Mouse (Mus musculus) monocyte, adult 5-6 weeks (primary cell): Measurements from ENCODE around the gene Cdcp2. TPM values are rescaled to one million over a fixed set of nuclear protein-coding genes. Genes with fewer than 3 reads are reported as not detected.

Source experiments
- ATAC-seq: fragments of 153-309, 156-312 bp; replicated peaks from 2 replicates; pipeline ENCODE4 v1.8.0; 2017; ENCODE audit warnings: mild to moderate bottlenecking; ENCODE audit not compliant: low TSS enrichment, insufficient number of reproducible peaks, severe bottlenecking, poor library complexity, low FRiP score
- total RNA-seq: library from RNA; stranded (forward); fragments of 200-1000, 200-491, 200-594 nt; gene quantifications from 3 replicates; pipeline ENCODE4 v1.2.3, GENCODE M21; 2017

Gene Cdcp2
- total RNA-seq, 1 experiment from 2014 or later: not detected

GRCm38 (mm10) chr4:107126389-107126788, 29.7 kb downstream of the Cdcp2 start:
- ATAC-seq: no peak

- ATAC-seq: no peak
These were observed 30.3 kb downstream of the Cdcp2 start for GRCm38 (mm10) chr4:107126891-107127524.

- ATAC-seq: no peak
These were observed 31.4 kb downstream of the Cdcp2 start for GRCm38 (mm10) chr4:107127901-107128669.

- no peak for ATAC-seq
These were observed 32.7 kb downstream of the Cdcp2 start for GRCm38 (mm10) chr4:107129373-107129772.

GRCm38 (mm10) chr4:107130534-107130933, 33.8 kb downstream of the Cdcp2 start:
- ATAC-seq: no peak

- ATAC-seq: no peak
These were observed 38.2 kb downstream of the Cdcp2 start for GRCm38 (mm10) chr4:107134891-107135290.

GRCm38 (mm10) chr4:107135663-107136062, 39.0 kb downstream of the Cdcp2 start:
- ATAC-seq: no peak

GRCm38 (mm10) chr4:107136531-107136930, 39.8 kb downstream of the Cdcp2 start:
- ATAC-seq: no peak

- ATAC-seq: no peak
These were observed 42.5 kb downstream of the Cdcp2 start for GRCm38 (mm10) chr4:107138948-107139835.

- no peak for ATAC-seq
These were observed 43.3 kb downstream of the Cdcp2 start for GRCm38 (mm10) chr4:107139836-107140631.

- ATAC-seq: no peak
These were observed 46.8 kb downstream of the Cdcp2 start for GRCm38 (mm10) chr4:107143511-107143910.

- ATAC-seq: no peak
These were observed 54.3 kb downstream of the Cdcp2 start for GRCm38 (mm10) chr4:107150991-107151390.

GRCm38 (mm10) chr4:107152571-107152970, 55.9 kb downstream of the Cdcp2 start:
- no peak for ATAC-seq

- no peak for ATAC-seq
These were observed 60.3 kb downstream of the Cdcp2 start for GRCm38 (mm10) chr4:107156983-107157401.

GRCm38 (mm10) chr4:107159166-107159773, 62.6 kb downstream of the Cdcp2 start:
- ATAC-seq: no peak

- no peak for ATAC-seq
These were observed 63.5 kb downstream of the Cdcp2 start for GRCm38 (mm10) chr4:107160181-107160580.
